Mouse (Mus musculus) midbrain, embryonic 12.5 days (tissue): ENCODE measurements at regions not wholly inside any gene's neighbourhood (a gene's known extent, or its start where the extent isn't known, plus 50 kb on each side); places are given as distances from the start of the nearest gene placed in this dataset.
"Not testable (repeated sequence)": the region's sequence is repeated elsewhere in the genome, so short reads cannot be mapped to it uniquely, and the experiment has no call there.

ENCODE experiments used
- ATAC-seq: fragments of 200-750 bp; cut with Nextera tagmentation; 2 replicates; pipeline ENCODE4 v1.8.0; 2017; ENCODE audit warnings: low read depth, moderate TSS enrichment, moderate library complexity; ENCODE audit not compliant: low FRiP score
- H3K27ac ChIP-seq: fragments of 300-500 bp; sonication (generic); replicated peaks from 2 replicates; pipeline ENCODE4 v1.5.1; 2016; ENCODE audit warnings: mild to moderate bottlenecking
- H3K27me3 ChIP-seq: fragments of 300-500 bp; sonication (generic); 2 replicates; pipeline ENCODE4 v1.6.1; 2016; ENCODE audit warnings: mild to moderate bottlenecking
- H3K36me3 ChIP-seq: fragments of 300-500 bp; sonication (generic); 2 replicates; pipeline ENCODE4 v1.6.1; 2016
- H3K4me1 ChIP-seq: fragments of 300-500 bp; sonication (generic); 2 replicates; pipeline ENCODE4 v1.6.1; 2016
- H3K4me2 ChIP-seq: fragments of 300-500 bp; sonication (generic); replicated peaks from 2 replicates; pipeline ENCODE4 v1.6.1; 2016; ENCODE audit warnings: mild to moderate bottlenecking, moderate library complexity
- H3K4me3 ChIP-seq: fragments of 300-500 bp; sonication (generic); 2 replicates; pipeline ENCODE4 v1.5.1; 2016; ENCODE audit warnings: mild to moderate bottlenecking
- H3K9ac ChIP-seq: fragments of 300-500 bp; sonication (generic); replicated peaks from 2 replicates; pipeline ENCODE4 v1.6.1; 2016; ENCODE audit warnings: mild to moderate bottlenecking, moderate library complexity
- H3K9me3 ChIP-seq: fragments of 300-500 bp; sonication (generic); 2 replicates; pipeline ENCODE4 v1.6.1; 2016; ENCODE audit warnings: mild to moderate bottlenecking
- whole genome bisulfite sequencing: fragments of 180-500 bp; shearing (Covaris S2); methylation state at CpG from one replicate; pipeline ENCODE4 v1.1.7; 2016; 5-methylcytosine and 5-hydroxymethylcytosine counted together

GRCm38 (mm10) chr8:30063148-30063547 is 2615.7 kb downstream of the Poteg start:
- Histone ChIP-seq H3K9ac (no peak overlapping the region), H3K36me3 (no peaks in the 10 kb centered on the region), H3K27ac (no peak overlapping the region), H3K27me3 (no peaks in the 10 kb centered on the region), H3K9me3 (no peaks in the 10 kb centered on the region), H3K4me3 (no peak overlapping the region), H3K4me2 (no peak overlapping the region), H3K4me1 (no peaks in the 10 kb centered on the region)
- WGBS: 84% methylated on average over 3 of the region's 3 CpGs
- no peak for ATAC-seq

- H3K9me3 ChIP-seq: no peaks in the 10 kb centered on the region
- ATAC-seq: no peak
- no peak overlapping the region for H3K9ac ChIP-seq
- H3K36me3 ChIP-seq: no peaks in the 10 kb centered on the region
- no peak overlapping the region for H3K4me3 ChIP-seq
- no peaks in the 10 kb centered on the region for H3K4me1 ChIP-seq
- H3K27me3 ChIP-seq: no peaks in the 10 kb centered on the region
- H3K27ac ChIP-seq: no peak overlapping the region
- H3K4me2 ChIP-seq: no peak overlapping the region
Observed at GRCm38 (mm10) chr8:30077726-30078125, 2630.3 kb downstream of the Poteg start.

GRCm38 (mm10) chr8:30127766-30128165 is 2680.3 kb downstream of the Poteg start:
- H3K4me2 ChIP-seq: no peak overlapping the region
- H3K36me3 ChIP-seq: no peaks in the 10 kb centered on the region
- ATAC-seq: no peak
- H3K27ac ChIP-seq: no peak overlapping the region
- no peak overlapping the region for H3K9ac ChIP-seq
- no peaks in the 10 kb centered on the region for H3K27me3 ChIP-seq
- no peaks in the 10 kb centered on the region for H3K9me3 ChIP-seq
- WGBS: 71% methylated on average over 3 of the region's 3 CpGs
- H3K4me1 ChIP-seq: no peaks in the 10 kb centered on the region
- no peak overlapping the region for H3K4me3 ChIP-seq

- no peak overlapping the region for H3K27ac ChIP-seq
- no peak for ATAC-seq
- no peaks in the 10 kb centered on the region for H3K36me3 ChIP-seq
- no peaks in the 10 kb centered on the region for H3K27me3 ChIP-seq
- H3K4me3 ChIP-seq: no peak overlapping the region
- no peaks in the 10 kb centered on the region for H3K4me1 ChIP-seq
- H3K9ac ChIP-seq: no peak overlapping the region
- WGBS: 82% methylated on average over 6 of the region's 6 CpGs
- H3K4me2 ChIP-seq: no peak overlapping the region
- no peaks in the 10 kb centered on the region for H3K9me3 ChIP-seq
Observed at GRCm38 (mm10) chr8:30134999-30135398, 2687.5 kb downstream of the Poteg start.

- no peak for ATAC-seq
- no peaks in the 10 kb centered on the region for H3K9me3 ChIP-seq
- WGBS: 69% methylated on average over 2 of the region's 2 CpGs
- no peak overlapping the region for H3K27ac ChIP-seq
- no peaks in the 10 kb centered on the region for H3K36me3 ChIP-seq
- no peaks in the 10 kb centered on the region for H3K27me3 ChIP-seq
- no peaks in the 10 kb centered on the region for H3K4me1 ChIP-seq
- no peak overlapping the region for H3K4me2 ChIP-seq
- no peak overlapping the region for H3K9ac ChIP-seq
- no peak overlapping the region for H3K4me3 ChIP-seq
Observed at GRCm38 (mm10) chr8:30151181-30151844, 2703.8 kb downstream of the Poteg start.

- Histone ChIP-seq H3K36me3 (no peaks in the 10 kb centered on the region), H3K4me1 (no peaks in the 10 kb centered on the region), H3K4me2 (no peak overlapping the region), H3K9ac (no peak overlapping the region), H3K27me3 (no peaks in the 10 kb centered on the region), H3K4me3 (no peak overlapping the region), H3K9me3 (no peaks in the 10 kb centered on the region), H3K27ac (no peak overlapping the region)
- no peak for ATAC-seq
- 79% methylated on average over 4 of the region's 4 CpGs for WGBS
Observed at GRCm38 (mm10) chr8:30152921-30153320, 2705.5 kb downstream of the Poteg start.

GRCm38 (mm10) chr8:30171881-30172280 is 2724.4 kb downstream of the Poteg start:
- H3K27me3 ChIP-seq: no peaks in the 10 kb centered on the region
- H3K4me1 ChIP-seq: no peaks in the 10 kb centered on the region
- H3K9ac ChIP-seq: no peak overlapping the region
- no peak overlapping the region for H3K4me3 ChIP-seq
- H3K36me3 ChIP-seq: no peaks in the 10 kb centered on the region
- ATAC-seq: no peak
- no peak overlapping the region for H3K4me2 ChIP-seq
- H3K9me3 ChIP-seq: no peaks in the 10 kb centered on the region
- 82% methylated on average over 1 of the region's 1 CpGs for WGBS
- no peak overlapping the region for H3K27ac ChIP-seq

GRCm38 (mm10) chr8:30202746-30203145 is 2755.3 kb downstream of the Poteg start:
- H3K36me3 ChIP-seq, H3K9me3 ChIP-seq, H3K27me3 ChIP-seq, H3K9ac ChIP-seq, H3K4me1 ChIP-seq, H3K4me3 ChIP-seq, H3K4me2 ChIP-seq, ATAC-seq, H3K27ac ChIP-seq: not testable (repeated sequence)

- Histone ChIP-seq H3K9ac (no peak overlapping the region), H3K27me3 (no peaks in the 10 kb centered on the region), H3K4me1 (no peaks in the 10 kb centered on the region), H3K4me3 (no peak overlapping the region), H3K9me3 (no peaks in the 10 kb centered on the region), H3K36me3 (no peaks in the 10 kb centered on the region), H3K27ac (no peak overlapping the region), H3K4me2 (no peak overlapping the region)
- whole genome bisulfite sequencing: 74% methylated on average over 5 of the region's 5 CpGs
- ATAC-seq: no peak
Observed at GRCm38 (mm10) chr8:30227354-30227753, 2779.9 kb downstream of the Poteg start.

- no peaks in the 10 kb centered on the region for H3K36me3 ChIP-seq
- no peak overlapping the region for H3K27ac ChIP-seq
- no peak overlapping the region for H3K4me2 ChIP-seq
- no peak overlapping the region for H3K9ac ChIP-seq
- no peak overlapping the region for H3K4me3 ChIP-seq
- no peaks in the 10 kb centered on the region for H3K27me3 ChIP-seq
- 74% methylated on average over 1 of the region's 1 CpGs for WGBS
- no peak for ATAC-seq
- H3K9me3 ChIP-seq: no peaks in the 10 kb centered on the region
- no peaks in the 10 kb centered on the region for H3K4me1 ChIP-seq
Observed at GRCm38 (mm10) chr8:30233266-30233665, 2785.8 kb downstream of the Poteg start.

GRCm38 (mm10) chr8:30251797-30252196 is 2804.3 kb downstream of the Poteg start:
- Histone ChIP-seq H3K9ac (no peak overlapping the region), H3K4me3 (no peak overlapping the region), H3K36me3 (no peaks in the 10 kb centered on the region), H3K9me3 (no peaks in the 10 kb centered on the region), H3K4me1 (no peaks in the 10 kb centered on the region), H3K4me2 (no peak overlapping the region), H3K27me3 (no peaks in the 10 kb centered on the region), H3K27ac (no peak overlapping the region)
- WGBS: 84% methylated on average over 3 of the region's 3 CpGs
- no peak for ATAC-seq

GRCm38 (mm10) chr8:30269949-30270910 is 2822.8 kb downstream of the Poteg start:
- no peak for ATAC-seq
- no peaks in the 10 kb centered on the region for H3K9me3 ChIP-seq
- no peak overlapping the region for H3K27ac ChIP-seq
- H3K4me2 ChIP-seq: no peak overlapping the region
- H3K4me1 ChIP-seq: no peaks in the 10 kb centered on the region
- H3K27me3 ChIP-seq: no peaks in the 10 kb centered on the region
- WGBS: 83% methylated on average over 6 of the region's 6 CpGs
- no peak overlapping the region for H3K9ac ChIP-seq
- H3K36me3 ChIP-seq: no peaks in the 10 kb centered on the region
- H3K4me3 ChIP-seq: no peak overlapping the region
